Mouse (Mus musculus) stomach, embryonic 14.5 days (tissue): ENCODE data around the gene Smc5. TPM values are rescaled to one million over a fixed set of nuclear protein-coding genes. Genes with fewer than 3 reads are reported as not detected.

ENCODE experiments used
- ATAC-seq: fragments of 200-750 bp; cut with Nextera tagmentation; 2 replicates; pipeline ENCODE4 v1.8.0; 2017; ENCODE audit warnings: low read depth, moderate TSS enrichment; ENCODE audit not compliant: insufficient number of reproducible peaks, insufficient read depth, low FRiP score
- H3K27ac ChIP-seq: fragments of 300-500 bp; sonication (generic); 2 replicates; pipeline ENCODE4 v1.5.1; 2014; ENCODE audit warnings: mild to moderate bottlenecking, low read length, moderate library complexity, mixed read lengths
- H3K27me3 ChIP-seq: fragments of 300-500 bp; sonication (generic); 2 replicates; pipeline ENCODE4 v1.6.1; 2014; ENCODE audit warnings: low read length, control low read depth, mixed read lengths; ENCODE audit not compliant: control insufficient read depth, insufficient read depth
- H3K36me3 ChIP-seq: fragments of 300-500 bp; sonication (generic); 2 replicates; pipeline ENCODE4 v1.6.1; 2014; ENCODE audit warnings: mild to moderate bottlenecking, control low read depth, low read length, moderate library complexity, mixed read lengths; ENCODE audit not compliant: control insufficient read depth, insufficient read depth
- H3K4me1 ChIP-seq: fragments of 300-500 bp; sonication (generic); 2 replicates; pipeline ENCODE4 v1.6.1; 2014; ENCODE audit warnings: low read length, control low read depth, mixed read lengths; ENCODE audit not compliant: control insufficient read depth, insufficient read depth
- H3K4me2 ChIP-seq: fragments of 300-500 bp; sonication (generic); replicated peaks from 2 replicates; pipeline ENCODE4 v1.6.1; 2014; ENCODE audit warnings: low read depth, low read length, control low read depth
- H3K4me3 ChIP-seq: fragments of 300-500 bp; sonication (generic); 2 replicates; pipeline ENCODE4 v1.5.1; 2014; ENCODE audit warnings: low read depth, low read length, control low read depth
- H3K9ac ChIP-seq: fragments of 300-500 bp; sonication (generic); replicated peaks from 2 replicates; pipeline ENCODE4 v1.6.1; 2014; ENCODE audit warnings: low read depth, mild to moderate bottlenecking, control low read depth, low read length, moderate library complexity, mixed read lengths
- H3K9me3 ChIP-seq: fragments of 300-500 bp; sonication (generic); 2 replicates; pipeline ENCODE4 v1.6.1; 2016; ENCODE audit warnings: low read depth, low read length, control low read depth; ENCODE audit not compliant: control insufficient read depth
- WGBS: fragments of 180-500 bp; shearing (Covaris S2); extraction: QIAGEN DNeasy Blood & Tissue Kit; methylation state at CpG from one replicate; pipeline ENCODE4 v1.1.7; 2014; 5-methylcytosine and 5-hydroxymethylcytosine counted together
- polyA plus RNA-seq: library from polyadenylated mRNA; unstranded; fragments of >200 nt; fragmentation: Nextera tagmentation; extraction: Ambion mirVana; gene quantifications from 2 replicates; pipeline ENCODE4 v1.2.1, GENCODE M21; 2014

Gene Smc5
- polyA plus RNA-seq, 1 experiment from 2014 or later = 42.3 TPM

GRCm38 (mm10) chr19:23166550-23167284, 107.0 kb downstream of the Smc5 start:
- H3K27me3 ChIP-seq = no peaks in the 10 kb centered on the region
- WGBS = 74% methylated on average over 11 of the region's 11 CpGs
- H3K36me3 ChIP-seq = no peaks in the 10 kb centered on the region
- H3K4me1 ChIP-seq = no peaks in the 10 kb centered on the region
- H3K9ac ChIP-seq = no peak overlapping the region
- H3K9me3 ChIP-seq = no peaks in the 10 kb centered on the region
- H3K4me3 ChIP-seq = no peak overlapping the region
- no peak overlapping the region for H3K27ac ChIP-seq
- ATAC-seq = no peak
- H3K4me2 ChIP-seq = no peak overlapping the region

- H3K9ac ChIP-seq = no peak overlapping the region
- H3K4me2 ChIP-seq = no peak overlapping the region
- H3K27ac ChIP-seq = no peak overlapping the region
- no peaks in the 10 kb centered on the region for H3K9me3 ChIP-seq
- H3K27me3 ChIP-seq = no peaks in the 10 kb centered on the region
- no peak overlapping the region for H3K4me3 ChIP-seq
- ATAC-seq = no peak
- no peaks in the 10 kb centered on the region for H3K36me3 ChIP-seq
- no peaks in the 10 kb centered on the region for H3K4me1 ChIP-seq
- WGBS = 93% methylated on average over 16 of the region's 16 CpGs
Measured at GRCm38 (mm10) chr19:23164651-23165240, 109.0 kb downstream of the Smc5 start.

GRCm38 (mm10) chr19:23163361-23163760, 110.3 kb downstream of the Smc5 start:
- H3K27me3 ChIP-seq = no peaks in the 10 kb centered on the region
- no peak for ATAC-seq
- H3K27ac ChIP-seq = no peak overlapping the region
- H3K4me3 ChIP-seq = no peak overlapping the region
- no peaks in the 10 kb centered on the region for H3K36me3 ChIP-seq
- H3K9me3 ChIP-seq = no peaks in the 10 kb centered on the region
- 60% methylated on average over 3 of the region's 3 CpGs for WGBS
- no peak overlapping the region for H3K4me2 ChIP-seq
- no peaks in the 10 kb centered on the region for H3K4me1 ChIP-seq
- H3K9ac ChIP-seq = no peak overlapping the region

GRCm38 (mm10) chr19:23162877-23163276, 110.8 kb downstream of the Smc5 start:
- Histone ChIP-seq H3K27ac (no peak overlapping the region), H3K4me3 (no peak overlapping the region), H3K27me3 (no peaks in the 10 kb centered on the region), H3K9ac (no peak overlapping the region), H3K9me3 (no peaks in the 10 kb centered on the region), H3K4me1 (no peaks in the 10 kb centered on the region), H3K4me2 (no peak overlapping the region), H3K36me3 (no peaks in the 10 kb centered on the region)
- ATAC-seq = no peak
- WGBS = 77% methylated on average over 6 of the region's 6 CpGs

- H3K36me3 ChIP-seq = no peaks in the 10 kb centered on the region
- no peaks in the 10 kb centered on the region for H3K27me3 ChIP-seq
- no peak for ATAC-seq
- H3K4me1 ChIP-seq = no peaks in the 10 kb centered on the region
- 24% methylated on average over 8 of the region's 8 CpGs for WGBS
- H3K9ac ChIP-seq = no peak overlapping the region
- H3K4me2 ChIP-seq = no peak overlapping the region
- no peaks in the 10 kb centered on the region for H3K9me3 ChIP-seq
- H3K4me3 ChIP-seq = no peak overlapping the region
- no peak overlapping the region for H3K27ac ChIP-seq
Measured at GRCm38 (mm10) chr19:23162387-23162809, 111.3 kb downstream of the Smc5 start.

- H3K36me3 ChIP-seq = no peaks in the 10 kb centered on the region
- no peak overlapping the region for H3K4me3 ChIP-seq
- H3K27ac ChIP-seq = no peak overlapping the region
- no peak for ATAC-seq
- H3K27me3 ChIP-seq = no peaks in the 10 kb centered on the region
- H3K4me2 ChIP-seq = no peak overlapping the region
- 63% methylated on average over 10 of the region's 10 CpGs for WGBS
- H3K9ac ChIP-seq = no peak overlapping the region
- H3K9me3 ChIP-seq = no peaks in the 10 kb centered on the region
- no peaks in the 10 kb centered on the region for H3K4me1 ChIP-seq
Measured at GRCm38 (mm10) chr19:23159780-23160395, 113.8 kb downstream of the Smc5 start.

Other genes with a start within 250 kb of the Smc5 start
- gene Klf9, start 132.7 kb downstream of the Smc5 start, polyA plus RNA-seq = 3.8 and 4.8 TPM in 2 replicates
- gene Mamdc2, start 174.5 kb upstream of the Smc5 start, polyA plus RNA-seq = 5.0 and 5.3 TPM in 2 replicates